Mouse (Mus musculus): ENCODE measurements around the gene Parva.
A peak's percentile ranks its signal among the peaks of the same experiment; 100 is the strongest.

Parva gene

GRCm38 (mm10) chr7:112614791-112615668 lies 187.7 kb downstream of the Parva start:
- no peak for DNase-seq

DNA sequence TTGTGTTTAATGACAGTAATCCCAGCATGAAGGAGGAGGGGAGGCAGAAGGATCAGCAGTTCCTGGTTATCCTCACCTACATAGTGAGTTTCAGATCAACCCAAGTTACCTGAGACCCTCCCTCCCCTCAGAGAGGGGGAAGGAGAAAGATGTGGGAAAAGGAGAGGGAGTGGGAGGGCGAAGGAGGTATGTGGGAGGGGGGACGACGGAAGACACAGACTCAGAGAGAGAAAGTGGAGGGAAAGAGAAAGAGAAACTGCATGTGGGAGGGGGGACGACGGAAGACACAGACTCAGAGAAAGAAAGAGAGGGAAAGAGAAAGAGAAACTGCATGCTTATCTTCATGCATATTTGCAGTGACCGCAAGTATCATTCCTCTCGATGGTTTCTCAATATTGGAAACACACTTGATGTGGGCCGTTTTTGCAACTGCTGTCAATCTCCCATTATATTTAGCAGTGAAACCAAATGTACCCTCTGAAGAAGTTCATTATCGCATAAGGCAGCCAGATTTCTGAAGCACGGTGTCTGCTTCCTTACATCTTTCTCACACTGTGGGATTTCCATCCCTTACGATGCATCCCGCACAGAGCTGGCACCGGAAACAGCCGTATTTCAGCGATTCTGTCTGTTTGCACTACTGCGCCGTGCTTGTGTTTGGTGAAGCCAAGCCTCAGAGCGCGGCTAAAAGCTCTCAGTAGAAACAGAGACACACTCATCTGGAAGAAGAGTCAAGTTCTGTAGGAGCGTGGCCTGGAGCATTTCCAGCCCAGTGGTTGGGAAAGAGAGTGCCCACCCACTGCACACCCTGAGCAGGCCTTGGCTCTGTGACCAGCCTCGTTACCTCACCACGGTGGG lies 193.2 kb downstream of the Parva start:
- DNase-seq: peak; percentile 12

DNA sequence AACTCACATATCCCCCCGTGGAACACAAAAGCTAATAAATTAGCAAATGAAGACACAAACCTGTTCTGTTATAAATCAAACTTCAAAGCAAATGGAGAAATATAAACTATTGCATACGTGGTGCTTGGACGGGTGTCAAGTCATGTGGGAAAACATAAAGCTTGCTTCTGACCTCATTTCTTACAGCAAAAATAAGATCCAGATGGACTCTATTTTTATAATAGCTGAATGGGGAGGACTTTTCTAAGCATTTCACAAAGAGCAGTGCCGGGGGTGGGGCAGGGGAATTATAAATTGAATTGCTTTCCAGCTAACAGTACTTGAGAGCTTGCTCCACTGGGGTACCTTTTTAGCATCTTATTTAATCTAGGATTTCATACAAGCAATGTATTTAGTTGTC lies 200.2 kb downstream of the Parva start:
- peak; percentile 56 for DNase-seq

- DNase-seq: no peak
Observed at GRCm38 (mm10) chr7:112634505-112635213, 207.4 kb downstream of the Parva start.

DNA sequence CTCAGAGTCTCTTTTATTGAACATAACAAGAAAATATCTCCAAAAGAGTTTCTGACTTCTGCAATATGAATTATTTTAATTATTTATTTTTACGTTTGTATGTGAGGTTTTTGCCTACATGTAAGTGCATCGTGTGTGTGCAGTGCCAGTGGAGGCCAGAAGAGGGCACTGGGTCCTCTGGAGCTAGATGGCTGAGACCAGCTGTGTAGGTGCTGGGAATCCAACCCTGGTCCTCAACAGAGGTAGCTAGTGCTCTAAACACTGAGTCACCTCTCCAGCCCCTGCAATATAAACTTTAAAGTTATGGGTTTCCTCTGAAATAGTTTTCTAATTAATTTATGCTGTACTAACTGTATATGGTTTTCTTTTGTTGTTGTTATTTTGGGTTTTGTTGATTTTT lies 208.6 kb downstream of the Parva start:
- no peak for DNase-seq

Measured in right cerebral cortex, adult 18-20 months (tissue).